Mouse (Mus musculus) olfactory bulb, adult 2 months (tissue): ENCODE data around the gene Cdk8.

ENCODE experiments used
- CTCF ChIP-seq: fragments of 200-500 bp; IDR thresholded peaks from 2 replicates; pipeline ENCODE4 v1.5.1; 2012; ENCODE audit warnings: low read depth, mild to moderate bottlenecking, low read length, moderate library complexity; ENCODE audit not compliant: insufficient read depth
- POLR2A ChIP-seq: fragments of 200-500 bp; IDR thresholded peaks from 2 replicates; pipeline ENCODE4 v1.6.1; 2012; ENCODE audit warnings: mild to moderate bottlenecking, low read depth, low read length, moderate library complexity; ENCODE audit not compliant: insufficient read depth

- TF ChIP-seq CTCF (no peak), POLR2A (no peak)
These were observed 42.3 kb upstream of the Cdk8 start for GRCm38 (mm10) chr5:146188712-146189111.
